Mouse (Mus musculus) frontal cortex, postnatal 10 days (tissue): ENCODE data around the gene Ltb.
"Not testable (repeated sequence)": the region's sequence is repeated elsewhere in the genome, so short reads cannot be mapped to it uniquely, and the experiment has no call there.

Source experiments
- DNase-seq, 2 experiments: peaks; one replicate each; pipeline ENCODE4 v3.0.0; 2022; ENCODE audit warnings: low spot score in 2 of 2, mixed read lengths in 1 of 2

The Ltb gene

DNA sequence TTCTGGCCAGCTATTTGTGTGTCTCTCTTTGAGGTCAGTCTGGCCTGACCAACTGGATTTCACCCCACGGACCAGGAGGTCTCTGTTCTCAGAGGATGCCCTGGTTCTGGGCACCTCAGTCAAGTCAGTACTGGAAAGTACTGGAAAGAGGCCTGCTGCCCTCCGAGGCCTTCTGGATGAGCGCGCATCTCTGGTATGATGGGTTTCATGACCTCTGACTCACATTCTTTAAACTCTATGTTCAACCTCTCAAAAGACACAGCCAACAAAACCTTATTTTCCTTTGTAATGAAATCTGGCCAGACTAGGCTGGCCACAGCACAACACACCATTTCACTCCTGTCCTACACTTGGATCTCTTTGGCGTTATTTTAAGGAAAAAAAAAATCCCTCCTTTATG, 31.2 kb downstream of the Ltb start:
- DNase-seq, result no peak

GRCm38 (mm10) chr17:35226561-35227046, 32.4 kb downstream of the Ltb start:
- no peak for DNase-seq

GRCm38 (mm10) chr17:35231022-35231421, 36.8 kb downstream of the Ltb start:
- DNase-seq, result no peak

- peak in 1 of 2 experiments; percentile 78 for DNase-seq
Observed at GRCm38 (mm10) chr17:35232043-35232442, 37.8 kb downstream of the Ltb start.

- DNase-seq, result no peak
Observed at GRCm38 (mm10) chr17:35232659-35233058, 38.4 kb downstream of the Ltb start.

DNA sequence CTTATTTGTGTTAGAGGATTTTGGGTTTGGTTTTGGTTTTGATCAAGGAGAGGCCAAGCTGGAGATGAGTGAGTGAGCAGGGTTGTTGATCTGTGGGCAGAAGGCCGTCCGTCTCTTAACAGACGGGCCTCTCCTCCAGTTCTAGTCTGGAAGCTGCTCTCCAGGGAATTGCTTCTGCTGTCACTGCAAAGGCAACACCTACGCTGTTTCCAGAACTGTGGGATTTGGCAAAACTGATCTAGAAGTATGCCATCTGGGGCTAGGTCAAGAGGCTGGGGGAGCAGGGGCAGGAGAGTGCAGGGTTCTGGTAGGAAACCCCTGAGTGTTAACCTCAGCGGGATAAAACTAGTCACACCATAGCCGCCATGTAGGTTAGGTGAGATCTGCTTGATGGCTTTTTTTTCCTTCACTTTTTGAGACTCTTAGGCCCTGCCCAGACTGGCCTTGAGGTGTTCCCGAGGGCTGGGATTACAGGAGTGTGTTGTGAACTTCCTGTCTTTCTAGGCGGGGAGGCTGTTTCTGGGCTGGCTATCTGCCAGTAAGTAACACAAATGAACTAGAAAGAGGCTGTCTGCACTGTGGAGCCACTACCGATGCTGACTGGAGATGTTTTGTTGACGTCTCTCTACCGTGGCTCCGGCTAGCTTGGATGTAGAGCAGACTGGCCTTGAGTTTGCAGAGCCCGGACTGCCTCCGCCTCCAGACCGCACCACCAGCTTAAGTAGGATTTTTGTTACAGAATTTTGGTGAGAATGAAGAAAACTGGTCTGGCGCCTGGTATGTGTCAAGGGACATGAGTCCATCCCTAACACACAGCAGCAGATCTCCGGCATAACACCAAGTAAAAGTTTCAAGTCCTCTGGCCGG, 39.1 kb downstream of the Ltb start, which contains the start of gene Atp6v1g2:
Atp6v1g2 (plus strand) TSS at position 547 of the 867 bp plus-strand sequence.
- DNase-seq, result no peak

GRCm38 (mm10) chr17:35234090-35234489, 39.9 kb downstream of the Ltb start:
- not testable (repeated sequence) for DNase-seq

GRCm38 (mm10) chr17:35234903-35235302, 40.7 kb downstream of the Ltb start:
- peak in 1 of 2 experiments; percentile 41 for DNase-seq

DNA sequence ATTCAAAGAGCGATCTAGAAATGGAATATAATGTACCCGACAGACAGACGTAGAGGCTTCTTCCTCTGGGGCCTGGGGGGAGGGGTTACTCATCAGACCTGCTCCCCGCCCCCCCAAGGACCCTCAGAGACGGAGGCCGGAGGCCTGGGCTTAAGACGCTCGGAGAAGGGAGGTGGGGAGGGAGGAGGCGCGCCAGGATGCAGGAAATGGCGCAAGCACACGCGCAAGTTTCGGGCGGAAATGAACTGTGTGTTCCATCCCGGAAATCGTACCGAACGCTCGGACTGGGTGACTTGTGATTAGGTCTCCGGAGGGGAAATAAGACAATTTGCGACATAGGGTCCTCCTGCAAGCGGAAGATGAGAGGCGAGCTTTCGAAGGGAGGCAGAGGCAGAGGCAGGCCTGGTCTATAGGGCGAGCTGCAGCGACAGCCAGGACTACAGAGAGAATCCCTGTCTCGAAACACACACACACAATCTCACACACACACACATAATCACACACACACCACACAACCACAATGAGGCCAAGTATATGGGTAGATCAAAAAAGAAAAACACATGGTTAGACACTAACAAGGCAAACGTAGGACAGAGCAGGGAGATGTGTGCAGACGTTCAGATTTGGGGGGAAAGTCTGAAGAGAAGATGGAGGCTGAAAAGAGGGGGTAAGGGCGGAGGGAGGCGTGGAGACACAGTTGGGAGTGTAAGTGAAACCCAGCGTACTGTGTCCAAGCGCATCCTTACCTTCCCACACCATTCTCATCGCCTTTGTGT, 41.6 kb downstream of the Ltb start, which contains the start of gene Nfkbil1:
Nfkbil1 (minus strand) TSS at position 179 of the 776 bp plus-strand sequence.
- peak; percentile 88 to 89 for DNase-seq

DNA sequence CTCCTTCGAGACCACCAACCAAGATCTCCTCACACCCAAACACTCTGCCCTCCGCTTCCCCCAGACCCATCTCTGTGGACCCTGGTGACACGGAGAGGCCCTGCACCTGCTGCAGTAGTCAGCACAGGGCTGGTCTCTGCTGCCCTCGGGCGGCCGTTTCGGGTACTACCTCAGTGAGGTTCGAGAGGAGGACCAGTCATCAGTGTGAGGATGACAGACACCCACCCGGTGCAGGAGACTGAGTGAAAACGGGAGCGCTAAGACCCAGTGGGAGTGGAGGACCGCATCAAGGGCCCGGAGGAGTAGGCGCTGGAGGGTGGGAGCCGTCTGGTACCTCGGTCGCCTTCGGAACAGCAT, 42.1 kb downstream of the Ltb start:
- DNase-seq, result peak; percentile 97 to 98

- peak in 1 of 2 experiments; percentile 24 for DNase-seq
Observed at GRCm38 (mm10) chr17:35236996-35237395, 42.8 kb downstream of the Ltb start.

- no peak for DNase-seq
Observed at GRCm38 (mm10) chr17:35237504-35237903, 43.3 kb downstream of the Ltb start.

DNA sequence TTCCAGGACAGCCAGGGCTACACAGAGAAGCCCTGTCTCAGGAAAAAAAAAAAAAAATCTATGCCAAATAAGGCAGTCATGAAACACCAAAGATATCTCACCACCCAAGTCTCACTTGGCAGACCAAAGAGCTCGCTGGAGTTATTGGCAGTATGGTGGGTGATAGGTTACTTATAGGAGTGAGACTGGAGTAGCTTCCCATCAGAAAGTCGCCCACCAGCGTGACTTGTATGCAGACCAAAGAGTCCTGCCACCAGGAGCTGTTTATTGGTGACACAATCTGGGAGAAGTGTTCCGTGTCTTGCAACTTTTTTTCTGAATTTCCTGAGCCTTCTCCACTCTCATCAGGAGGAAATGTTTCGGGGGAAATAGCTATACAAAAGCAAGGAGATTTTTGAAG, 45.5 kb downstream of the Ltb start:
- no peak for DNase-seq

DNA sequence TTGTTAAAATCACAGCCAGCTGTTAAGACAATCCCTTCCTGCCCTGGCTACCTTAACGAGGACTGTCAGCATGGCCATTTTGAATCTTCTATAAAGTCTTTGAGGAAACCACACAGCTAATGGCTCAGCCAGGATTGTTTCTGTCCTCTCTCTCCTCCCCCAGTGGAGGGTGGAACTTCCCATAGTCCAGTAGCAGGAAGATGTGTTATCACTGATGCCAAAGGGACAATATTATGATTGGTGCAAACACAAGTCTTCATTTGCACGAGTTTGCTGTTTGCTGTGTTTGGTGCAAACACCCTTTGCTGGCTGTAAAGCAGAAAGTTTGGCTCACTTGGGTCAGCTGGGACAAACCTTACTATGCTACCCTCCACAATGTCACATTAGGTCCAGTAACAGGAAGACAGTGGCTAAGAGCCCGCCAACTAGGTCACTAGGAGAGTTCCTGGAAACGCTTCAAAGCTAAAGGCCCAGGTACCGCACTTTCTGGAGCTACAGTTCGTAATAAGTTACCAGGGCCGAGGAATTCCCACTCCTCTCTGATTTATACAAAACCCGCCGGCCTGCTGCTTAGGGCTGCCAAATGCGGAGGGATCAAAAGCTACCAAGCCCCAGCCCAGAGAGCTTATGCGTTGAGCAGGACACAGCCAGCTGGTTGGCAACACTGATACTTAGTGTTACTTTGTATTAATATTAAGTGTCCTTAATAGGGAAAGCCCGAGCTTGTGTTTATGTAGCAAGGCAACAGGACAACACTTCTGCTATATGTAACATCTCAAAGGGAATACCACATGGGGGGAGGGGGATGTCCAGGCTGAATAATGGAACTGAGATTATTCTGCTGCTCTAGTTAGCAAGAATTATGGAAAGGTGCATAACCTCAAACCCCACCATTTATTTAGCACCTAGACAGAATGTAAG, 46.4 kb downstream of the Ltb start:
- peak in 1 of 2 experiments; percentile 24 for DNase-seq

GRCm38 (mm10) chr17:35241305-35242014, 47.2 kb downstream of the Ltb start, which contains the start of gene Ddx39b:
Ddx39b (plus strand) TSS chr17:35241746.
- peak; percentile 94 to 96 for DNase-seq

DNA sequence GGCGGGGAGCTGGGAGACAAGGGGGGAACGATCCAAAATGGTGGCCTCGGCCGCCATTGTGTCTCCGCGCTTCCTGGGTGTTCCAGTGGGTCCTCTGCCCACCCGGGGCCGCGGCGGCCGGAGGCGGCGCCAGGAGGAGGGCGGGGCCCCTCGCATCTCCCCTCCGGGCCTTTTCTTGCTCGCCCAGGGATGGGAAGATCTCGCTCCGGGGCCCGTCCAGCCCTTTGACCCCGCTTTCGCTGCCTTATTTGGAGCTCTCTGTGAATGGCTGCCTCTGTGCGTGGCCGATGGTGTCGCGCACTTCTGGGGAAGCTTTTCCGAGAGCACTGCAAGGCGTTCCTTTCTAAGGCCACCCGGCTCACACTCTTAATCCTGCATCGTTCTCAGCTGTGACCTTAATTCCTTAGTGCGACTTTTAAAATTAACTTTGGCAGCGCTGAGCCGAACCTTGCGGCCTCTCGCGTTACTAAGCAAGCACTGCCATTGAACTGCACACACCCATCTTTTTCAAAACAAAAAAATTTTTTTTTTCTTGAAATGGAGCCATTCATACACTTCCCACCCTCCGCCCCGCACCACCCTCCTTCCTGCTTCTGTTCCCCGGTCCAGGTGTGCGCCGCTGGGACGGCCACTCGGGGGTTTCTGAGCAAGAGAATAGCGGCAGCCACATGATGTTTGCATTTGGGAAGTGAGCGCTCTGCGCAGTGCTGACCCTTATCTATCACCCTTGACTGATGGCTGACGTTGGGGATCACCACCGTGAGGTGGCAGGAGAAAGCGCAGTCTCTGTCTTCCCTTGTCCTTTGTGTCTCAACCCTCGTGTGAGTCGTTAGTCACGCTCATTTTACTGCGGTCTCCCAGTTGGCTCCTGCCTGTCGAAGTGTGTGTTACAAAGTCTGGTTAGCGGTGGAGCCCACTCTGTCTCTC, 48.0 kb downstream of the Ltb start:
- DNase-seq, result peak in 1 of 2 experiments; percentile 72

- peak in 1 of 2 experiments; percentile 52 for DNase-seq
Observed at GRCm38 (mm10) chr17:35243086-35243485, 48.8 kb downstream of the Ltb start.

DNA sequence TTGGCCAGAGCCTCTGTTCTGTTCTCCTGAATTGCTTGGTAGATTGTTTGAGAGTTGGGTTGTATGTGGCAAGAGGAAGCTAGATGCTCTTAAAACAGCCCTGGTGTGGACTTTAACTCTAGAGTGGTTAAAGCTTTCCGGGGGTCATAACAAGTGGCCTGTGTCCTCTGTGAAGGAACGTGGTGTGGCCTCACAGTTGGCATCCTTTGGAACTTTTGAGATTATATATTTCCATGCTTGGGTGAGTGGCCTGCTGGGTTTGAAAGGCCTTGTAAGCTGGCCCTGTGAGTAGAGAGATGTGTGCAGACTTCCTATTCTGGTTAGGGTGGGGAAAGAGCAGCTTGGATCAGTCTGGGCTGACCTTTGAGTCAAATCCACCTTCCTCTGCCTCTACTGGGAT, 50.8 kb downstream of the Ltb start:
- DNase-seq, result no peak
